Mouse (Mus musculus) ES-CJ7 (cell line): ENCODE results near the gene Ccdc9b.

Experiments used
- DNase-seq: peaks from one replicate; pipeline ENCODE4 v3.0.0; 2011; ENCODE audit warnings: low read depth, low spot score

Gene Ccdc9b

GRCm38 (mm10) chr2:118761906-118762783 lies at the start of gene Ccdc9b:
Gene Ccdc9b (minus strand): TSS chr2:118762661.
- peak; percentile 41 for DNase-seq

GRCm38 (mm10) chr2:118810861-118811260 lies 48.4 kb upstream of the Ccdc9b start:
- DNase-seq = no peak

- no peak for DNase-seq
Observed at GRCm38 (mm10) chr2:118806860-118807259, 44.4 kb upstream of the Ccdc9b start.

GRCm38 (mm10) chr2:118805756-118806155 lies 43.3 kb upstream of the Ccdc9b start:
- no peak for DNase-seq

GRCm38 (mm10) chr2:118805137-118805536 lies 42.7 kb upstream of the Ccdc9b start:
- no peak for DNase-seq

GRCm38 (mm10) chr2:118804474-118804873 lies 42.0 kb upstream of the Ccdc9b start:
- DNase-seq = no peak

- DNase-seq = no peak
Observed at GRCm38 (mm10) chr2:118802542-118803118, 40.2 kb upstream of the Ccdc9b start.

GRCm38 (mm10) chr2:118793636-118794035 lies 31.2 kb upstream of the Ccdc9b start:
- no peak for DNase-seq

- DNase-seq = no peak
Observed at GRCm38 (mm10) chr2:118792259-118792613, 29.8 kb upstream of the Ccdc9b start.

GRCm38 (mm10) chr2:118791591-118792258 lies 29.3 kb upstream of the Ccdc9b start:
- no peak for DNase-seq

- peak; percentile 89 for DNase-seq
Observed at GRCm38 (mm10) chr2:118790551-118791525, 28.4 kb upstream of the Ccdc9b start.

GRCm38 (mm10) chr2:118790221-118790550 lies 27.7 kb upstream of the Ccdc9b start:
- no peak for DNase-seq

GRCm38 (mm10) chr2:118789501-118789900 lies 27.0 kb upstream of the Ccdc9b start:
- DNase-seq = no peak

- no peak for DNase-seq
Observed at GRCm38 (mm10) chr2:118786525-118786924, 24.1 kb upstream of the Ccdc9b start.

GRCm38 (mm10) chr2:118783663-118784062 lies 21.2 kb upstream of the Ccdc9b start:
- no peak for DNase-seq

- DNase-seq = no peak
Observed at GRCm38 (mm10) chr2:118783093-118783492, 20.6 kb upstream of the Ccdc9b start.

GRCm38 (mm10) chr2:118782303-118782702 lies 19.8 kb upstream of the Ccdc9b start:
- DNase-seq = no peak

GRCm38 (mm10) chr2:118781115-118781514 lies 18.7 kb upstream of the Ccdc9b start:
- no peak for DNase-seq

- DNase-seq = peak; percentile 88
Observed at GRCm38 (mm10) chr2:118779504-118780480, 17.3 kb upstream of the Ccdc9b start, which contains the start of gene Disp2. Gene Disp2 (plus strand): TSS chr2:118779719.

- DNase-seq = no peak
Observed at GRCm38 (mm10) chr2:118779065-118779464, 16.6 kb upstream of the Ccdc9b start.
